Mouse (Mus musculus) myocyte (in vitro differentiated cells): ENCODE data around the gene Isyna1.

ENCODE experiments used
- CEBPB ChIP-seq: IDR thresholded peaks from 2 replicates; pipeline ENCODE4 v1.6.1; 2011; ENCODE audit warnings: mild to moderate bottlenecking, moderate library complexity; ENCODE audit not compliant: poor library complexity, insufficient read depth, severe bottlenecking
- E2F4 ChIP-seq: IDR thresholded peaks from one replicate; pipeline ENCODE4 v1.6.1; 2011; ENCODE audit warnings: mild to moderate bottlenecking, control low read depth, moderate library complexity; ENCODE audit not compliant: insufficient read depth
- MAX ChIP-seq: IDR thresholded peaks from one replicate; pipeline ENCODE4 v1.6.1; 2011; ENCODE audit warnings: low read depth, mild to moderate bottlenecking, control low read depth
- MYOD1 ChIP-seq, 3 experiments: IDR thresholded peaks; one replicate each; pipeline ENCODE4 v1.6.1; 2011; ENCODE audit warnings: control low read depth in 2 of 3, low read depth in 2 of 3, mild to moderate bottlenecking in 2 of 3, moderate library complexity in 1 of 3; ENCODE audit not compliant: insufficient read length in 2 of 3, control insufficient read depth in 1 of 3
- POLR2A ChIP-seq: IDR thresholded peaks from one replicate; pipeline ENCODE4 v1.6.1; 2011; ENCODE audit warnings: low read depth, mild to moderate bottlenecking, control low read depth, moderate library complexity; ENCODE audit not compliant: insufficient read length
- TCF12 ChIP-seq: IDR thresholded peaks from one replicate; pipeline ENCODE4 v1.6.1; 2011; ENCODE audit warnings: mild to moderate bottlenecking, control low read depth; ENCODE audit not compliant: poor library complexity, insufficient read depth, severe bottlenecking

- TF ChIP-seq CEBPB = no peak
- TF ChIP-seq E2F4 = no peak
- no peak for TF ChIP-seq POLR2A
- TF ChIP-seq MAX = no peak
- TF ChIP-seq TCF12 = no peak
- TF ChIP-seq MYOD1 (IDR thresholded peaks at IDR 0.05; ENCODE audit: control insufficient read depth in 1 of 3, insufficient read length in 2 of 3, low read depth in 2 of 3) = no peak
These were observed 19.3 kb upstream of the Isyna1 start for GRCm38 (mm10) chr8:70574915-70575314.
